Mouse (Mus musculus) embryonic facial prominence, embryonic 11.5 days (tissue): ENCODE measurements around the gene Lrrc27. TPM values are rescaled to one million over a fixed set of nuclear protein-coding genes. Genes with fewer than 3 reads are reported as not detected.

ENCODE experiments used
- ATAC-seq: fragments of 200-750 bp; cut with Nextera tagmentation; replicated peaks from 2 replicates; pipeline ENCODE4 v1.8.0; 2017; ENCODE audit warnings: low read depth; ENCODE audit not compliant: insufficient number of reproducible peaks, low FRiP score, low TSS enrichment
- DNase-seq: peaks from one replicate; pipeline ENCODE4 v3.0.0-alpha.2; 2015; ENCODE audit warnings: low spot score
- H3K27ac ChIP-seq: fragments of 300-500 bp; sonication (generic); replicated peaks from 2 replicates; pipeline ENCODE4 v1.5.1; 2014; ENCODE audit warnings: mild to moderate bottlenecking, low read depth, low read length, control low read depth
- H3K27me3 ChIP-seq: fragments of 300-500 bp; sonication (generic); 2 replicates; pipeline ENCODE4 v1.6.1; 2014; ENCODE audit warnings: mild to moderate bottlenecking, low read length, moderate library complexity, mixed read lengths; ENCODE audit not compliant: control insufficient read depth, insufficient read depth
- H3K36me3 ChIP-seq: fragments of 300-500 bp; sonication (generic); replicated peaks from 2 replicates; pipeline ENCODE4 v1.6.1; 2014; ENCODE audit warnings: low read depth, mild to moderate bottlenecking, low read length, moderate library complexity, mixed read lengths; ENCODE audit not compliant: control insufficient read depth, insufficient read depth
- H3K4me1 ChIP-seq: fragments of 300-500 bp; sonication (generic); 2 replicates; pipeline ENCODE4 v1.6.1; 2014; ENCODE audit warnings: low read length, mixed read lengths; ENCODE audit not compliant: control insufficient read depth, insufficient read depth
- H3K4me2 ChIP-seq: fragments of 300-500 bp; sonication (generic); 2 replicates; pipeline ENCODE4 v1.6.1; 2014; ENCODE audit warnings: low read depth, mild to moderate bottlenecking, control low read depth, low read length, moderate library complexity
- H3K4me3 ChIP-seq: fragments of 300-500 bp; sonication (generic); 2 replicates; pipeline ENCODE4 v1.5.1; 2014; ENCODE audit warnings: low read depth, low read length, control low read depth
- H3K9ac ChIP-seq: fragments of 300-500 bp; sonication (generic); replicated peaks from 2 replicates; pipeline ENCODE4 v1.6.1; 2014; ENCODE audit warnings: mild to moderate bottlenecking, control low read depth, low read length
- H3K9me3 ChIP-seq: fragments of 300-500 bp; sonication (generic); replicated peaks from 2 replicates; pipeline ENCODE4 v1.6.1; 2016; ENCODE audit warnings: mild to moderate bottlenecking, low read length, inconsistent platforms, mixed read lengths; ENCODE audit not compliant: control insufficient read depth
- WGBS: fragments of 180-500 bp; shearing (Covaris S2); extraction: QIAGEN DNeasy Blood & Tissue Kit; methylation state at CpG from one replicate; pipeline ENCODE4 v1.1.7; 2014; 5-methylcytosine and 5-hydroxymethylcytosine counted together
- polyA plus RNA-seq: library from polyadenylated mRNA; unstranded; fragments of >200 nt; fragmentation: Nextera tagmentation; extraction: Ambion mirVana; gene quantifications from 2 replicates; pipeline ENCODE4 v1.2.1, GENCODE M21; 2014

The Lrrc27 gene
- polyA plus RNA-seq, 1 experiment from 2014 or later, result 5.8 TPM

- no peak for DNase-seq
- Histone ChIP-seq H3K4me3 (no peak overlapping the region), H3K27ac (no peak overlapping the region), H3K27me3 (no peaks in the 10 kb centered on the region), H3K9ac (no peak overlapping the region), H3K9me3 (no peaks in the 10 kb centered on the region), H3K4me2 (no peak overlapping the region), H3K36me3 (no peaks in the 10 kb centered on the region), H3K4me1 (no peaks in the 10 kb centered on the region)
- 83% methylated on average over 7 of the region's 7 CpGs for WGBS
- no peak for ATAC-seq
Observed at GRCm38 (mm10) chr7:139215946-139216345, 3.2 kb downstream of the Lrrc27 start.

- H3K4me2 ChIP-seq, result no peak overlapping the region
- 93% methylated on average over 9 of the region's 9 CpGs for WGBS
- H3K9ac ChIP-seq, result no peak overlapping the region
- H3K9me3 ChIP-seq, result no peaks in the 10 kb centered on the region
- ATAC-seq, result no peak
- H3K4me1 ChIP-seq, result no peaks in the 10 kb centered on the region
- H3K4me3 ChIP-seq, result no peak overlapping the region
- no peak for DNase-seq
- no peaks in the 10 kb centered on the region for H3K36me3 ChIP-seq
- H3K27ac ChIP-seq, result no peak overlapping the region
- no peaks in the 10 kb centered on the region for H3K27me3 ChIP-seq
Observed at GRCm38 (mm10) chr7:139216464-139216863, 3.7 kb downstream of the Lrrc27 start.

DNA sequence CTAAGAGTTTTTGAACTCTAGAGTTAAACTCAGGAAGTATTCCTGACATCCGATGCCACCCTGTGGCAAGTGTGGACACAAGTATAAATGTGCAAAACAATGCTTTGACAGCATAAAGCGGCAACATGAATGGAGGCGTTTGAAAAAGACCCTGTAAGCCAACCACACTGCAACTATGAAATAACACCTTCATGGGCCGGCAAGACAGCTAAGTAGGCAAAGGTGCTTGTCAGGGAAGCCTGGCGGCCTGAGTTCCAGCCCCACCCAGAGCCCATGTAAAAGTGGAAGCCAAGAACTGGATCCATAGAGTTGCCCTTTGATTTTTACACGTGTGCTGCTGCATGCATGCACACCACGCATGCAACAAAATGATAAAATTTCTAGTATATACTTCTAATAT, 4.3 kb downstream of the Lrrc27 start:
- whole genome bisulfite sequencing, result 80% methylated on average over 7 of the region's 7 CpGs
- no peak overlapping the region for H3K4me2 ChIP-seq
- DNase-seq (no peak), ATAC-seq (no peak)
- H3K4me1 ChIP-seq, result no peaks in the 10 kb centered on the region
- no peaks in the 10 kb centered on the region for H3K9me3 ChIP-seq
- H3K9ac ChIP-seq, result no peak overlapping the region
- no peak overlapping the region for H3K4me3 ChIP-seq
- H3K27ac ChIP-seq, result no peak overlapping the region
- H3K36me3 ChIP-seq, result no peaks in the 10 kb centered on the region
- no peaks in the 10 kb centered on the region for H3K27me3 ChIP-seq

- 68% methylated on average over 6 of the region's 6 CpGs for WGBS
Observed at GRCm38 (mm10) chr7:139218641-139219415, 6.0 kb downstream of the Lrrc27 start.

GRCm38 (mm10) chr7:139219486-139219885, 6.7 kb downstream of the Lrrc27 start:
- Histone ChIP-seq H3K9ac (no peak overlapping the region), H3K27me3 (no peaks in the 10 kb centered on the region), H3K4me2 (no peak overlapping the region), H3K4me1 (no peaks in the 10 kb centered on the region), H3K27ac (no peak overlapping the region), H3K9me3 (no peaks in the 10 kb centered on the region), H3K36me3 (no peaks in the 10 kb centered on the region), H3K4me3 (no peak overlapping the region)
- no peak for ATAC-seq
- no peak for DNase-seq
- 81% methylated on average over 5 of the region's 5 CpGs for WGBS

More at GRCm38 (mm10) chr7:139218641-139219415, 6.0 kb downstream of the Lrrc27 start:
- DNase-seq (no peak), ATAC-seq (no peak)
- no peak overlapping the region for H3K4me2 ChIP-seq
- H3K4me1 ChIP-seq, result no peaks in the 10 kb centered on the region
- H3K36me3 ChIP-seq, result no peaks in the 10 kb centered on the region
- H3K27me3 ChIP-seq, result no peaks in the 10 kb centered on the region
- H3K27ac ChIP-seq, result no peak overlapping the region
- no peak overlapping the region for H3K9ac ChIP-seq
- no peak overlapping the region for H3K4me3 ChIP-seq
- no peaks in the 10 kb centered on the region for H3K9me3 ChIP-seq

DNA sequence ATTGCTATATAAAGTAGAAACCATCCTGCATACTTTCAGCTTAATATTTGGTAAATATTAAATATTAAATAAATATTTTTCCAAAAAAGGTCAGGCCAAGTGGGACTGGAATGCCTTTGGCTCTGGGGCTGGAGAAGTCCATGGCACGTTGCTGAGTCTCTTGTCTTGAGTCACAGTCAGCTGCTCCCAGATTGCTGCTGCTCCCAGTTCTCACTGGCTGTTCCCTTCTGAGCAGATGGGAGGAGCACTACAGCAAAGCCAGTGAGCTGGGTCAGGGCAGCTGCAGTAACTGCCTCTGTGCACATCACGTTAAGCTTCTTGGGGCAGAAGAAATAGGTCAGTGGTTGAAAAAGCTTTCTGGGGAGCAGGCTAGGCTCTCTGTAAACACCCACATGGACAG, 7.5 kb downstream of the Lrrc27 start:
- Histone ChIP-seq H3K27me3 (no peaks in the 10 kb centered on the region), H3K4me2 (no peak overlapping the region), H3K36me3 (no peaks in the 10 kb centered on the region), H3K4me1 (no peaks in the 10 kb centered on the region), H3K9me3 (no peaks in the 10 kb centered on the region), H3K27ac (no peak overlapping the region), H3K4me3 (no peak overlapping the region), H3K9ac (no peak overlapping the region)
- WGBS, result 36% methylated on average over 2 of the region's 2 CpGs
- no peak for ATAC-seq
- DNase-seq, result no peak

DNA sequence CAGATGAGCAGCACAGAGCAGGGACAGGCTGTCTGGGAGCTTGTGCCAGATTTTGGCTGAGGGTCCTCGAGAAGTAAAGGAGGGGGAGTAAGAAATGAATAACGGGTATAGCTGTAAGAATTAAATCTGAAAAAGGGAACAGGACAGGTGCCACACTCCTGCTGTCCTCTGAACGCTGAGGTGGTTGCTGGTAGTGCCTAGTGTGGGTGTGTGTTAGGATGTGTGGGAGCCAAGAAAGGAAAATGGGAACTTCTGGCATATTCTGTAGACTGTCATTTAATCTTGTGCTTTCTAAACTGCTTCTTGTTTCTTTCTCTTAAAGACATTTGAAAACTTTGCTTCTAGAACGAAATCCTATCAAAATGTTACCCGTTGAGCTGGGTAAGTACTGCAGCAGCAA, 8.3 kb downstream of the Lrrc27 start:
- no peak overlapping the region for H3K4me2 ChIP-seq
- no peaks in the 10 kb centered on the region for H3K27me3 ChIP-seq
- H3K36me3 ChIP-seq, result no peaks in the 10 kb centered on the region
- no peak overlapping the region for H3K9ac ChIP-seq
- no peaks in the 10 kb centered on the region for H3K9me3 ChIP-seq
- ATAC-seq (no peak), DNase-seq (no peak)
- no peak overlapping the region for H3K27ac ChIP-seq
- 86% methylated on average over 5 of the region's 5 CpGs for WGBS
- H3K4me1 ChIP-seq, result no peaks in the 10 kb centered on the region
- no peak overlapping the region for H3K4me3 ChIP-seq

GRCm38 (mm10) chr7:139221856-139222255, 9.1 kb downstream of the Lrrc27 start:
- Histone ChIP-seq H3K27me3 (no peaks in the 10 kb centered on the region), H3K4me2 (no peak overlapping the region), H3K9ac (no peak overlapping the region), H3K27ac (no peak overlapping the region), H3K9me3 (no peaks in the 10 kb centered on the region), H3K36me3 (no peaks in the 10 kb centered on the region), H3K4me3 (no peak overlapping the region), H3K4me1 (no peaks in the 10 kb centered on the region)
- WGBS, result 71% methylated on average over 2 of the region's 2 CpGs
- no peak for ATAC-seq
- no peak for DNase-seq
